ENCODE assay signal across 11 mouse cellular contexts in the genomic region with DNA sequence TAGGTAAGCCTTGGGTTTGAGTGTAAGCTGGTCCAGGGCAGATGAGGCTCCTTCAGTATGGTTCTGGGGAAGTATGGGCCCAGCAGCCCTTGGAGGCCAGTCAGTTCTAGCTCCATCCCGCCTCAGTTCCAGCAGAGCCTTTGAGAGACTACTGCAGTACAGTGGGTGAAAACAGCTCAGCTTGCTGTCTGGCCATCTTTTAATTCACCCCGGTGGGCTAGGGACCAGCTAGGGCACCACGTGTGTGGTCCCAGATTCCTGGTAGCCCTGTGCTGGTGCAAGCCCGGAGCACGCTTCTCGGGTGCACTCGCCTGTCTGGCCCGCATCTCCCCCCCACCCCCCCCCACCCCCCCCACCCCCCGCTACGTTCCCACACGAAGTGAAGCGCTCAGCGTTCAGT. TPM values are rescaled to one million over a fixed set of nuclear protein-coding genes. Genes with fewer than 3 reads are reported as not detected.
DNase-seq lines count a peak whose midpoint lies in the region; ATAC-seq and TF ChIP-seq lines count a peak whose summit lies in the region.
"Had no signal": no experiment of that assay in that cellular context is flagged by ENCODE, and none has a peak within 500 bp of the region (broad histone marks: within the 10 kb centered on the region; RNA-seq: fewer than 3 reads in every experiment).

No protein-coding gene starts in this region.

- no peak for TF ChIP-seq EP300 in stomach, postnatal 0 days (optimal IDR thresholded peaks at IDR 0.05)

- H3K4me2 ChIP-seq in stomach, embryonic 14.5 days (replicated peaks; ENCODE audit: low read depth, low read length): peak overlapping the region; percentile 23
- no peak overlapping the region for H3K4me2 ChIP-seq in stomach, postnatal 0 days (replicated peaks; ENCODE audit: low read depth)
- H3K4me2 ChIP-seq in liver, embryonic 13.5 days: peak overlapping the region; percentile 47
- H3K4me2 ChIP-seq in stomach, embryonic 16.5 days (ENCODE audit: low read depth, low read length): peak overlapping the region; percentile 33

- WGBS in stomach, embryonic 14.5 days: 4% methylated on average over 13 of the region's 13 CpGs
- under 1% methylated on average over 13 of the region's 13 CpGs for WGBS in stomach, postnatal 0 days
- WGBS in hindbrain, embryonic 10.5 days: under 1% methylated on average over 13 of the region's 13 CpGs
- WGBS in liver, embryonic 13.5 days (ENCODE audit: insufficient replicate concordance): 4% methylated on average over 10 of the region's 13 CpGs
- 4% methylated on average over 12 of the region's 13 CpGs for WGBS in stomach, embryonic 16.5 days

- H3K4me3 ChIP-seq in stomach, embryonic 14.5 days (ENCODE audit: low read depth, low read length): no peak overlapping the region
- no peak overlapping the region for H3K4me3 ChIP-seq in stomach, postnatal 0 days (ENCODE audit: low read depth, low read length)
- peak overlapping the region; percentile 39 for H3K4me3 ChIP-seq in hindbrain, embryonic 10.5 days
- peak overlapping the region; percentile 34 for H3K4me3 ChIP-seq in liver, embryonic 13.5 days (replicated peaks)
- peak overlapping the region; percentile 21 for H3K4me3 ChIP-seq in stomach, embryonic 16.5 days (replicated peaks; ENCODE audit: low read length)

- peaks cover 17% of the 10 kb centered on the region; the same call in 1 of the 2 replicates for H3K27me3 ChIP-seq in stomach, embryonic 14.5 days (ENCODE audit: control insufficient read depth, insufficient read depth, low read length)
- H3K27me3 ChIP-seq in stomach, postnatal 0 days (ENCODE audit: control insufficient read depth, insufficient read depth, low read length): peaks cover 4% of the 10 kb centered on the region; the same call in 1 of the 2 replicates
- peaks cover 78% of the 10 kb centered on the region for H3K27me3 ChIP-seq in hindbrain, embryonic 10.5 days (ENCODE audit: insufficient read depth, poor library complexity, severe bottlenecking)
- peaks cover 57% of the 10 kb centered on the region for H3K27me3 ChIP-seq in liver, embryonic 13.5 days
- peaks cover 24% of the 10 kb centered on the region for H3K27me3 ChIP-seq in stomach, embryonic 16.5 days (ENCODE audit: control insufficient read depth, insufficient read depth, low read length)

- DNase-seq in stomach, postnatal 0 days (ENCODE audit: low spot score): no peak
- DNase-seq in hindbrain, embryonic 10.5 days (ENCODE audit: low spot score): peak; percentile 43
- no peak for DNase-seq in liver, embryonic 13.5 days
- no peak for DNase-seq in spleen, postnatal 14 days (ENCODE audit: low spot score in 2 of 2)
- no peak for DNase-seq in thymus, postnatal 10 days (ENCODE audit: low spot score in 2 of 2)
- no peak for DNase-seq in kidney, adult 8-10 months
- DNase-seq: kidney, postnatal 36 days; lung, postnatal 36 days; right cerebral cortex, adult 18-20 months had no signal

- no peak overlapping the region for H3K9ac ChIP-seq in stomach, embryonic 14.5 days (replicated peaks; ENCODE audit: low read depth, low read length)
- no peak overlapping the region for H3K9ac ChIP-seq in stomach, postnatal 0 days (ENCODE audit: low read length)
- H3K9ac ChIP-seq in liver, embryonic 13.5 days: peak overlapping the region; percentile 36; the same call in 1 of the 2 replicates
- 0 out of 2 replicates have a peak overlapping the region, but pooled peaks have one; percentile 17 for H3K9ac ChIP-seq in stomach, embryonic 16.5 days (ENCODE audit: low read length)

- H3K36me3 ChIP-seq in stomach, embryonic 14.5 days (ENCODE audit: control insufficient read depth, insufficient read depth, low read length): no peaks in the 10 kb centered on the region
- no peaks in the 10 kb centered on the region for H3K36me3 ChIP-seq in stomach, postnatal 0 days (ENCODE audit: control insufficient read depth, insufficient read depth, low read length)
- no peaks in the 10 kb centered on the region for H3K36me3 ChIP-seq in hindbrain, embryonic 10.5 days
- no peaks in the 10 kb centered on the region for H3K36me3 ChIP-seq in liver, embryonic 13.5 days
- H3K36me3 ChIP-seq in stomach, embryonic 16.5 days (ENCODE audit: control insufficient read depth, insufficient read depth, low read length): no peaks in the 10 kb centered on the region

- H3K27ac ChIP-seq in stomach, embryonic 14.5 days (ENCODE audit: low read length): no peak overlapping the region
- no peak overlapping the region for H3K27ac ChIP-seq in stomach, postnatal 0 days (replicated peaks)
- no peak overlapping the region for H3K27ac ChIP-seq in hindbrain, embryonic 10.5 days
- H3K27ac ChIP-seq in liver, embryonic 13.5 days: no peak overlapping the region
- 0 out of 2 replicates have a peak overlapping the region, but pooled peaks have one; percentile 26 for H3K27ac ChIP-seq in stomach, embryonic 16.5 days (ENCODE audit: low read length)

- ATAC-seq in stomach, embryonic 14.5 days (ENCODE audit: insufficient number of reproducible peaks, insufficient read depth, low FRiP score, low read depth): no peak
- ATAC-seq in stomach, postnatal 0 days (ENCODE audit: low FRiP score, low TSS enrichment): no peak
- no peak for ATAC-seq in liver, embryonic 13.5 days (ENCODE audit: low read depth)
- ATAC-seq in stomach, embryonic 16.5 days (ENCODE audit: insufficient read depth, low FRiP score): no peak

- TF ChIP-seq CTCF in stomach, postnatal 0 days (IDR thresholded peaks at IDR 0.05; ENCODE audit: low read depth): no peak

- no peaks in the 10 kb centered on the region for H3K4me1 ChIP-seq in stomach, embryonic 14.5 days (ENCODE audit: control insufficient read depth, insufficient read depth, low read length)
- H3K4me1 ChIP-seq in stomach, postnatal 0 days (replicated peaks; ENCODE audit: control insufficient read depth, insufficient read depth): no peaks in the 10 kb centered on the region
- H3K4me1 ChIP-seq in hindbrain, embryonic 10.5 days (replicated peaks): peaks cover 18% of the 10 kb centered on the region
- 0 out of 2 replicates have a peak, but pooled peaks cover 2% of the 10 kb centered on the region for H3K4me1 ChIP-seq in liver, embryonic 13.5 days (replicated peaks)
- H3K4me1 ChIP-seq in stomach, embryonic 16.5 days (ENCODE audit: control insufficient read depth, insufficient read depth, low read length): no peaks in the 10 kb centered on the region

- no peaks in the 10 kb centered on the region for H3K9me3 ChIP-seq in stomach, embryonic 14.5 days (ENCODE audit: control insufficient read depth, low read depth, low read length)
- H3K9me3 ChIP-seq in stomach, postnatal 0 days (ENCODE audit: control insufficient read depth, low read length): no peaks in the 10 kb centered on the region
- no peaks in the 10 kb centered on the region for H3K9me3 ChIP-seq in hindbrain, embryonic 10.5 days
- H3K9me3 ChIP-seq in liver, embryonic 13.5 days (replicated peaks): no peaks in the 10 kb centered on the region
- H3K9me3 ChIP-seq in stomach, embryonic 16.5 days (replicated peaks; ENCODE audit: control insufficient read depth, low read length): no peaks in the 10 kb centered on the region

RNA-seq across cellular contexts. Expression of a gene that starts 2.1 kb away (rescaled TPM):
- polyA plus RNA-seq in stomach, embryonic 14.5 days (2014; fragmentation: Nextera tagmentation; extraction: Ambion mirVana): 1.4 and 3.5 TPM in 2 replicates
- polyA plus RNA-seq in stomach, postnatal 0 days (2015; fragmentation: Nextera tagmentation; extraction: Ambion mirVana): 0.48 and 0.51 TPM in 2 replicates
- 0.29 and 0.33 TPM in 2 replicates for polyA plus RNA-seq in hindbrain, embryonic 10.5 days (2016; fragmentation: Nextera tagmentation; extraction: Ambion mirVana)
- 1.4 and 2.6 TPM in 2 replicates for polyA plus RNA-seq in liver, embryonic 13.5 days (2015; fragmentation: Nextera tagmentation; extraction: Ambion mirVana)
- 3.2 and 4.1 TPM in 2 replicates for polyA plus RNA-seq in stomach, embryonic 16.5 days (2015; fragmentation: Nextera tagmentation; extraction: Ambion mirVana)

Comparison
In these comparisons a context has a peak if more than half of its experiments do, and no peak if none do; other contexts are left out.
1. H3K4me3 ChIP-seq: peak in hindbrain, embryonic 10.5 days (single experiment), liver, embryonic 13.5 days (single experiment) and stomach, embryonic 16.5 days (single experiment); none in stomach, embryonic 14.5 days (single experiment) and stomach, postnatal 0 days (single experiment).
2. H3K9ac ChIP-seq: peak in liver, embryonic 13.5 days (single experiment) and stomach, embryonic 16.5 days (single experiment); none in stomach, embryonic 14.5 days (single experiment) and stomach, postnatal 0 days (single experiment).